Mouse (Mus musculus): ENCODE data around the gene Gli3.

Gene Gli3

DNA sequence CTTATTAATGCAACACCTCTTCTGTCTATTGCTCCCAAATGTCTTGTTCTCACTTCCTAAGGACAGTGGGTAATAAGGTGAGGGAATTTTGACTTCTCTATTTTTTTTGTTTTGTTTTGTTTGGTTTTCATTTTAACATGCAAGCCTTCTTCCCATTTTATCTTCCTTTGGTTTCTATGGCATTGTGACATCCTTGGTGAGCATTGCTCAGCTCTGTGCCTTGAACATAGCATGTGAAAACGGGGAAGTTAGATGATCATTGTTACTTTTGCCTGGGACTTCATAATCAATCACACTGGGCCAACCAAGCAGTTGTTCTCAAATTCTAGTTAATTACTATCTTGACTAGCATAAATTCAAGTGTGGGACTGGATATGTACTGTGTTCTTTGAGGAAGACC is 258.4 kb downstream of the Gli3 start:
- no peak for DNase-seq (ENCODE audit: low spot score)

DNA sequence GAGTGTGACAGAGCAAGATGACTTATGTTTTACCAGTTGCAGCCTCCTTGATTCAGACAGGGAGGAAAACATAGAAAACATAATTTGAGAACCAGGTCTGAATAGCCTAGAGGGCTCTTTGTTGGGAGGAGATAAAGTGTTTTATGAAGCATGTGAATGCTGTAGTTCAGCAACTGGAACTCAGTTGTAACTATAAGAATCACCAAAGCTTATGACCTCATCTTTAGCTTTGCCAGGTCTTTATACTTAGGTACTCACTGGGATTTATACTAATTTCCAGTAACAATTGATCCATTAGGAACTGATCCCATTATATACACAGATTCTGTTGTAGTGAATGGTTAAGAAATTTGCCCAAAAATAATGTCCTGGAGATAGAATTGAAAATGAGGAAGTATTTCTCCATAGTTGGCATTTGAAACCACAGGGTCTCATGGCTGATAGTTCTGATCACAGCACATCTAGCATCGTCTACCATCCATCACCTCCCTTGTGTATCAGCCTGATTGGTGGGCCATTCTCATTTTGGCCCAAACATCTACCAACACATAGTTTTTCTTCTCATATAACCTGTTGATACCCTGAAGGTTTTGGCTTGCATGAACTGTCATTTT is 259.8 kb downstream of the Gli3 start:
- DNase-seq (ENCODE audit: low spot score): no peak

DNA sequence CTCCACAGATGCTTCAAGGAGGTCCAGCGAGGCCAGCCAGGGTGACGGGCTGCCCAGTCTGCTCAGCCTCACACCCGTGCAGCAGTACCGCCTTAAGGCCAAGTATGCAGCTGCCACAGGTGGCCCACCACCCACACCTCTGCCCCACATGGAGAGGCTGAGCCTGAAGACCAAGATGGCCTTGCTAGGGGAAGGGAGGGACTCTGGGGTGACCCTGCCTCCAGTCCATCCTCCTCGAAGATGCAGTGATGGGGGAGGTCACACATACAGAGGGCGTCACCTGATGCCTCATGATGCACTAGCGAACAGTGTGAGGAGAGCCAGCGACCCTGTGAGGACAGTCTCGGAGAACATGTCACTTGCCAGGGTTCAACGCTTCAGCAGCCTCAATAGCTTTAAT is 261.7 kb downstream of the Gli3 start:
- no peak for DNase-seq (ENCODE audit: low spot score)

DNA sequence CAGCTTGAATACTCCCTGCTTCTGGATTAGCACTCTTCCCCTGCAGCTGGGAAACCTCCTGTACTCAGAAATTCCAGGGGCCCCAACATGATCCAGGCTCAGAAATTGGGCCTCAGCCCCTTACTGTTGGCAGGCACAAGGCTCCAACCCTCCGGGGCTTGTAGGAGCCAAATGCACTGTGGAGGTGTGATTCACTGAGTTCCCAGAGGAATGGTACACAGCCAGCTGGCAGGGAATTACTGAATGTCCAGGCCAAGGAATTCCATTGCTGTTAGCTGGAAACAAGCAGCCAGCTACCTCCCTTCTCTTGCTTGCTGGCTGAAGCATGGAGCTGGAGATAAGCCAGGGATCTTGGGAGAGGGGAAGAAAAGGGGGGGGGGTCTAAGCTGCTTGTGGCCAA is 278.7 kb downstream of the Gli3 start:
- peak; percentile 73 for DNase-seq (ENCODE audit: low spot score)

DNA sequence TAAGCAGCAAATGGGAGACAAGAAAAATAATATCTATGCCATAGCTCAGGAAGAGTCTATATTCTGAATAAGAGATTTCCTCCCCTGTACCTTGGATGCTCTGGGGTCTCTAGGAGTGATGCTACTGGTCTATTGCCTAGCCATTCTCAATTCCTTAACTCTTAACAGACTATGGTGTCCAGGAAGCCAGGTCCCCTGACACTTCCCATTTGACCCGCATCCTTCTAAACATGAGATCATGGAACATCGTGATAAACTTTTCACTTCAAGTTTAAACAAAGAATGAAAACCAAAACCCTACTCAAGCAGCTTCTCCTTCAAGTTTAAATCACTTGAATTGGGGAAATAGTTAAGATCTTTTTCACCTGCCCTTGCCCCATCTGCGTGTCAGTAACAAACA is 279.3 kb downstream of the Gli3 start:
- no peak for DNase-seq (ENCODE audit: low spot score)

DNA sequence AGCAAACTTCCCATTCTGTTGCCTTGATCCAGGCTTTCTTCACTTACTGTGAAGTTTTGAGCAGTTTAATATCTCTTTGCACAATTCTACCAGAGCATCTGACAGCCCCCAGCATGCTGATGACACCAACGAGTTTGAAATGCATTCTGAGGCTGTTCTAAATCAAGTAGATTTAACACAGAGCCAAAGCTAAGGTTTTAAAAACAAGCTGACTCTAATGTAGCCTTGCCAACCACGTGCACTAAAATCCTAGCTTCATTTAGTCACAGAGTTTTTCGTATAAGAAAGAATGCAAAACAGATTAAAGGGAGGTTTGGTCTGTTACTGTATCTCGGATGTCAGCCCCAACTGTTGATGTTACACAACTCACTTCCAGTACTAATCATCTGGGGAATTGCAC is 279.7 kb downstream of the Gli3 start:
- no peak for DNase-seq (ENCODE audit: low spot score)

DNA sequence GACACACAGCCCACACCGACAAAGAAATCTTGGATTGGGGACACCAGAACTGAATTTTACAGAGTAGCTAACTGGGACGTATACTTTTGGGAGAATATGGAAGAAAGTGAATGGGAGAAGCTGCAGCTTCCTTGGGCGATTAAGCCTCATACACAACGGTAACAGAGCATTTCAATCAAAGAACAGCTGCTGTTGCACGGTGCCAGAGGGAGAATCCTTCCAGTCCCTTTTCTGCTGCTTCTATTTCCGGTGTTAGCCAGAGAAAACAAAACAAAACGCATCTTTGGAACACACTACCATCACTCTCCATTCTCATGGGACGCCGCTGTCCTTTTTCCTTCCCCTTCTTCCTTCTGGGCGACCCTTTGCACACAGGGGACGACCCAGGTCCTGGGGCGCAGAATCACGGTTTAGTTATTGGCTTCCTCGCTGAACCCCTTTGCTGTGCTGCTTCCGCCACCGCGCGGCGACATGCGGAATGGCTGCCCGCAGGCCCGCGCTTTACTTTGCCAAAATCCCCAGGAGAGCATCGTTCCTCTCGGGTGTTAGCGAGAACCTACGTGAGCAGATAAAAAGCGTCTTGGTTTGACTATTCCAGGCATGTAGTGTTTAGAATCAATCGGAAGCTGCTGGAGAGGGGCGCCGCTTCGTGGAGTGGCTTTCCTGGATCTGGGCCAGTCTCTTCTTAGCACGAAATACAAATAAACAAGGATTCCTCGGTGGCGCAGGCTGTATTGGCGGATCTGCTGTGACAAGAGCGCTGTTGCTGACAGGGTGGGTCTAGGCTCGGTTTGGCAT is 296.0 kb downstream of the Gli3 start:
- peak; percentile 48 for DNase-seq (ENCODE audit: low spot score)

DNA sequence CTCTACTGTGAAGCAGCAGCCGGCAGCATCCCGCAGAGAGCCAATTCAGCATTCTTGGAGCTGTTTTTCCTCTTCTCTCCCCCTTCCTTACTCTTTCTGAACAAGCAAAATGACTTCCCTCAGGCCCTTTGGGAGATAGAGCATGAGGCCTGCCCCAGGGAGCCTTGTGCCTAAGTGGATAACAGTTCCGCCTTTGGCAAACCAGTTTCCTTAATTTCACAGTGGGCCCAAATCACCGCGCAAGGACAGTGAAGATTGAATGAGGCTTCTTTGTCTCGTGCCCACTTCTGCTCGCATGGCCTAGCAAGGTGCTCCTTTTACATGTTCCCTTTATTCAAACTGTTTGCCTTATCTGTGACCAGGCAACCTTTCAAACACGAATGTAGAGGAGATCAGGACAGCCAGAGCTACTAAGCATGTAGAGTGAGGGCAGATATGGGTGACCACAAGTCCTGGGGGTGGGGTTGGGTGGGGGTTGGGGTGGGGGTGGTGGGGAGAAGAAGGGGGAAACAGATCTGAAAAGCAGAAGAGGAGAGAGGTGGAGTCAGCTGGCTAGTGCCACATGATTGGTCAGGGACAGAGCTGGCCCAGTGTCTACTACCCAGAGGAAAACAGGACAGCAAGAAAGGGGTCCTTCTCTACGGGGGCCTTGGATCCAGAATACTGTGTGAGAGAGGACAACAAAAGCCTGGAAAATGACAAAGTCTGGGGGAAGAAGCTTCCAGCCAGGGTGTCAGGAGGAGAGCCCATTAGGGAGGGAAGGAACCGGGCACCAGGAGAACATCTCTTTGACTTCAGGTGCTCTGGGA is 296.8 kb downstream of the Gli3 start:
- no peak for DNase-seq (ENCODE audit: low spot score)

DNA sequence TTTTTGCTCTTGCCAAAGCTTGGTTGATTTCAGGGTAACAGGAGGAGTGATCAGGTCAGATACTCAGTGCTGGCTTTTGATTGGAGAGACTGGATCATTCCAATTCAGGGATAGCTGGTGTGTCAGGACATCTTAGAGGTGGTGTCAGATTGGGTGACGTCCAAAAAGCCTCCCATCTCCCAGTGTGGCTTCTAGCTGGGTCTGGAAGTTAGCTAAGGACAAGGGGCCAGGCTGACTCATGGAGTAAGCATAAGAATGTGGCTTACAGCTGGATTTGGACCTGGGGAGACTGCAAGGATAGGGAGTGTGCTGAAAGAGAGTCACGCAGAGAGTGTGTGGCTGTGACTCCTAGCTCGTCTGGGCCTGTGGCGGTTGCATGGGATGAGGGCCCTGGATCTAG is 299.3 kb downstream of the Gli3 start:
- no peak for DNase-seq (ENCODE audit: low spot score)

DNA sequence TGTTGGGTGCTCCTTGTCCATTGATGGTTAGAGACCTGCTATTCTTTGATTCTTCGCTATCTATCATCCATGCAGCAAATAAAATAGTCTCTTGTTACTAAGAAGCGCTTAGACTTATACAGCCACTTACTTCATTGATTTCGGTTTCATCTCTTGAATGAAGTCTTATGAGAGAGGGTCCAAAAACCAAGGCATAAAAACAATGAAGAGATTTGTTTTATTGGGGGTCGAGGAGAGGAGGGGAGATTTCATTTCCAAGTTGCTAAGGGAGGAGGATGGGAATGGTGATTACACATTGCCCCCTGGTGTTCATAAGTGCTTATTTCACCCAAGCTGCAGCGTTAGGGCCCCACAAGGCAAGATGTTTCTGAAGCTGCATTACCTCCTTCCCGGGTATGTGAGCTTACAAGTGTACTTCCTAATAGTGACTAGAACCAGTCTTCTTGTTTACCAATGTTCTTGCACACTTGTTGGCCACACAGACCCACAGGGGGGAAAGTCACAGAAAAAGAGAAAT is 299.9 kb downstream of the Gli3 start:
- DNase-seq (ENCODE audit: low spot score): no peak

DNA sequence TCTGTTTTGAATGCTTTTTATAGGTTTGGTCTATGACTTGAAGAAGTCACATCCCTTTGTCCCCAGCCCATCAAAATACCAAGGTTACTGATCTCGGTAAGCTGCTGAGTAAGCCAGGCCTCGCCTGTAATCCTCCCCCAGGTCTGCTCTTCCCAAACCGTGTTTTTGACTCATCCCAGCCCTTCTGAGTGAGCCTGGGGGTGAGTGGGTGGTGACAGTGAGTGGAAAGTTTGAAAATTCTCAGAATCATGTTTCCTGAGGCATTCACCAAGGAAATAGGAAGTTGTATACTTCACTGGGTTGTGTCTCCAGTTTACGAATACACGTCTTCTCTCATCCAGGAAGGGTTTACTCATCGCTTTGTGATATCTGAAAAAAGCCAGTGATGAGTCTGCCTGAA is 314.6 kb downstream of the Gli3 start:
- DNase-seq (ENCODE audit: low spot score): no peak
